In genomic region chr17:25221821-25222503, GRCm38 (mm10) we compare ENCODE assay signal across 8 mouse cellular contexts. TPM values are rescaled to one million over a fixed set of nuclear protein-coding genes. Genes with fewer than 3 reads are reported as not detected.
A peak's percentile ranks its signal among the peaks of the same experiment; 100 is the strongest.
DNase-seq lines count a peak whose midpoint lies in the region; ATAC-seq and TF ChIP-seq lines count a peak whose summit lies in the region.

No protein-coding gene starts in this region.

- peaks cover 2 to 8% of the 10 kb centered on the region in 2 experiments; a peak in 1 of 4 replicates for H3K4me1 ChIP-seq in ES-E14 (ENCODE audit: control insufficient read depth in 2 of 2, insufficient read depth in 2 of 2, low read length in 2 of 2, poor library complexity in 1 of 2)
- H3K4me1 ChIP-seq in embryonic facial prominence, embryonic 12.5 days, result peaks cover 12% of the 10 kb centered on the region
- H3K4me1 ChIP-seq in hindbrain, embryonic 11.5 days (replicated peaks; ENCODE audit: control insufficient read depth, insufficient read depth, low read length), result no peaks in the 10 kb centered on the region

- DNase-seq in ES-E14 (ENCODE audit: low read depth, low spot score), result peak; percentile 40
- DNase-seq in adrenal gland, postnatal 25 days, result peak; percentile 82
- peak; percentile 46 for DNase-seq in hindbrain, embryonic 11.5 days (ENCODE audit: low spot score)
- DNase-seq in left cerebral cortex, adult 9 months (ENCODE audit: low spot score in 2 of 2), result peak; percentile 47 to 55
- DNase-seq in spleen, adult 12 weeks (ENCODE audit: low spot score), result peak; percentile 30
- no peak for DNase-seq in gastrocnemius, postnatal 25 days

- H3K9ac ChIP-seq in ES-E14 (ENCODE audit: insufficient read depth, low read depth, low read length, poor library complexity, severe bottlenecking), result peak overlapping the region; percentile 74
- H3K9ac ChIP-seq in embryonic facial prominence, embryonic 12.5 days, result peak overlapping the region; percentile 45
- peak overlapping the region; percentile 37; the same call in 1 of the 2 replicates for H3K9ac ChIP-seq in hindbrain, embryonic 11.5 days (ENCODE audit: low read depth, low read length)

- no peaks in the 10 kb centered on the region for H3K27me3 ChIP-seq in embryonic facial prominence, embryonic 12.5 days
- no peaks in the 10 kb centered on the region for H3K27me3 ChIP-seq in hindbrain, embryonic 11.5 days (ENCODE audit: control insufficient read depth, insufficient read depth, low read length)

- in situ Hi-C loops in ES-E14 (cut with MboI; ENCODE audit: low sequenced_read_pairs in 2 of 2, unreplicated experiment in 2 of 2), result no loop called here

- H3K4me2 ChIP-seq in embryonic facial prominence, embryonic 12.5 days (replicated peaks), result peak overlapping the region; percentile 79
- H3K4me2 ChIP-seq in hindbrain, embryonic 11.5 days (replicated peaks; ENCODE audit: low read depth, low read length), result peak overlapping the region; percentile 52

- H3K36me3 ChIP-seq in ES-E14 (ENCODE audit: control insufficient read depth, insufficient read depth, low read length, poor library complexity, severe bottlenecking), result peaks cover 7% of the 10 kb centered on the region; the same call in 1 of the 2 replicates
- H3K36me3 ChIP-seq in embryonic facial prominence, embryonic 12.5 days, result peaks cover 39% of the 10 kb centered on the region
- H3K36me3 ChIP-seq in hindbrain, embryonic 11.5 days (ENCODE audit: control insufficient read depth, insufficient read depth, low read length), result no peaks in the 10 kb centered on the region

- 1% methylated on average over 18 of the region's 30 CpGs for WGBS in embryonic facial prominence, embryonic 12.5 days
- 2% methylated on average over 17 of the region's 30 CpGs for WGBS in hindbrain, embryonic 11.5 days

- peak; percentile 81 for ATAC-seq in embryonic facial prominence, embryonic 12.5 days (ENCODE audit: insufficient number of reproducible peaks, insufficient read depth, low FRiP score, low TSS enrichment)
- ATAC-seq in hindbrain, embryonic 11.5 days (ENCODE audit: low FRiP score), result peak; percentile 85
- ATAC-seq in megakaryocyte, adult 5-6 weeks (ENCODE audit: poor library complexity, severe bottlenecking), result peak; percentile 60

- H3K27ac ChIP-seq in ES-E14 (ENCODE audit: insufficient read depth, low read depth, low read length, poor library complexity, severe bottlenecking), result 0 out of 2 replicates have a peak overlapping the region, but pooled peaks have one; percentile 57
- H3K27ac ChIP-seq in embryonic facial prominence, embryonic 12.5 days, result no peak overlapping the region; the same call in 1 of the 2 replicates
- H3K27ac ChIP-seq in hindbrain, embryonic 11.5 days (ENCODE audit: low read depth, low read length), result 0 out of 2 replicates have a peak overlapping the region, but pooled peaks have one; percentile 47

- peak overlapping the region; percentile 66 to 72 for H3K4me3 ChIP-seq in ES-E14 (ENCODE audit: insufficient read depth in 1 of 2, low read depth in 1 of 2, low read length in 2 of 2, poor library complexity in 1 of 2, severe bottlenecking in 1 of 2)
- H3K4me3 ChIP-seq in embryonic facial prominence, embryonic 12.5 days, result peak overlapping the region; percentile 39
- H3K4me3 ChIP-seq in hindbrain, embryonic 11.5 days (ENCODE audit: low read depth, low read length), result peak overlapping the region; percentile 33

- H3K9me3 ChIP-seq in ES-E14 (ENCODE audit: control insufficient read depth, insufficient read depth, low read depth, low read length), result no peaks in the 10 kb centered on the region
- H3K9me3 ChIP-seq in embryonic facial prominence, embryonic 12.5 days, result no peaks in the 10 kb centered on the region
- no peaks in the 10 kb centered on the region for H3K9me3 ChIP-seq in hindbrain, embryonic 11.5 days (ENCODE audit: control insufficient read depth, low read length)

TF ChIP-seq in ES-E14, 5 proteins besides CTCF, POLR2A, EP300 and RAD21:
- TF ChIP-seq ZC3H11A (IDR thresholded peaks at IDR 0.05; ENCODE audit: borderline replicate concordance, low read depth, low read length), result no peak
- no peak for TF ChIP-seq ZNF384 (IDR thresholded peaks at IDR 0.05; ENCODE audit: low read depth, low read length)
- peak; percentile 84 for TF ChIP-seq MAFK (IDR thresholded peaks at IDR 0.05; ENCODE audit: insufficient read depth, low read depth, low read length)
- peak; percentile 14; the same call in 1 of the 2 replicates for TF ChIP-seq HCFC1 (IDR thresholded peaks at IDR 0.05; ENCODE audit: borderline replicate concordance, insufficient read depth, low read length)
TF ChIP-seq in ES-E14: peak in this region for 2.

RNA-seq across cellular contexts. Expression of gene Gnptg, which starts 18.0 kb away (rescaled TPM):
- total RNA-seq in ES-E14 (2012; rRNA removed), result 17.3 and 28.5 TPM in 2 replicates
- total RNA-seq in adrenal gland, postnatal 25 days (2021), result 42.4 and 50.1 TPM in 2 replicates
- polyA plus RNA-seq in embryonic facial prominence, embryonic 12.5 days (2016; fragmentation: Nextera tagmentation; extraction: Ambion mirVana), result 34.1 and 34.9 TPM in 2 replicates
- polyA plus RNA-seq in hindbrain, embryonic 11.5 days (2014; fragmentation: Nextera tagmentation; extraction: Ambion mirVana), result 51.5 and 57.2 TPM in 2 replicates
- total RNA-seq in megakaryocyte, adult 5-6 weeks (2015), result 17.1 and 19.0 TPM in 2 replicates
- 12.3 and 13.0 TPM in 2 replicates for total RNA-seq in megakaryocyte, adult 5-6 weeks (2017)
- total RNA-seq in gastrocnemius, postnatal 25 days (2021), result 10 to 100 TPM; 12.9 to 15.9 TPM

RNA-seq across cellular contexts. Expression of gene Tsr3, which starts 18.0 kb away (rescaled TPM):
- 32.3 and 34.9 TPM in 2 replicates for total RNA-seq in ES-E14 (2012; rRNA removed)
- total RNA-seq in adrenal gland, postnatal 25 days (2021), result 25.0 and 28.4 TPM in 2 replicates
- polyA plus RNA-seq in embryonic facial prominence, embryonic 12.5 days (2016; fragmentation: Nextera tagmentation; extraction: Ambion mirVana), result 63.7 and 65.8 TPM in 2 replicates
- polyA plus RNA-seq in hindbrain, embryonic 11.5 days (2014; fragmentation: Nextera tagmentation; extraction: Ambion mirVana), result 60.3 and 64.9 TPM in 2 replicates
- total RNA-seq in megakaryocyte, adult 5-6 weeks (2015), result 7.3 and 9.2 TPM in 2 replicates
- 15.0 and 22.8 TPM in 2 replicates for total RNA-seq in megakaryocyte, adult 5-6 weeks (2017)
- 10 to 100 TPM; 17.2 to 18.1 TPM for total RNA-seq in gastrocnemius, postnatal 25 days (2021)

RNA-seq across cellular contexts. Expression of gene Unkl, which starts 33.8 kb away (rescaled TPM):
- total RNA-seq in ES-E14 (2012; rRNA removed), result 12.4 and 14.8 TPM in 2 replicates
- total RNA-seq in adrenal gland, postnatal 25 days (2021), result 19.9 and 21.1 TPM in 2 replicates
- 10.6 and 12.9 TPM in 2 replicates for polyA plus RNA-seq in embryonic facial prominence, embryonic 12.5 days (2016; fragmentation: Nextera tagmentation; extraction: Ambion mirVana)
- polyA plus RNA-seq in hindbrain, embryonic 11.5 days (2014; fragmentation: Nextera tagmentation; extraction: Ambion mirVana), result 4.3 and 4.5 TPM in 2 replicates
- 7.3 and 7.7 TPM in 2 replicates for total RNA-seq in megakaryocyte, adult 5-6 weeks (2015)
- 7.3 and 10.5 TPM in 2 replicates for total RNA-seq in megakaryocyte, adult 5-6 weeks (2017)
- 1 to 10 TPM; 4.4 to 4.5 TPM for total RNA-seq in gastrocnemius, postnatal 25 days (2021)

RNA-seq across cellular contexts. Expression of gene Baiap3, which starts 34.2 kb away (rescaled TPM):
- total RNA-seq in ES-E14 (2012; rRNA removed), result 1.4 and 1.9 TPM in 2 replicates
- 6.8 and 15.0 TPM in 2 replicates for total RNA-seq in adrenal gland, postnatal 25 days (2021)
- polyA plus RNA-seq in embryonic facial prominence, embryonic 12.5 days (2016; fragmentation: Nextera tagmentation; extraction: Ambion mirVana), result 1.5 and 1.9 TPM in 2 replicates
- 2.0 and 4.4 TPM in 2 replicates for polyA plus RNA-seq in hindbrain, embryonic 11.5 days (2014; fragmentation: Nextera tagmentation; extraction: Ambion mirVana)
- total RNA-seq in megakaryocyte, adult 5-6 weeks (2015), result 3.3 and 3.7 TPM in 2 replicates
- 1.8 and 4.0 TPM in 2 replicates for total RNA-seq in megakaryocyte, adult 5-6 weeks (2017)
- total RNA-seq in gastrocnemius, postnatal 25 days (2021), result not detected

RNA-seq across cellular contexts. Expression of gene BC003965, which starts 37.6 kb away (rescaled TPM):
- total RNA-seq in ES-E14 (2012; rRNA removed), result 22.8 and 25.5 TPM in 2 replicates
- total RNA-seq in adrenal gland, postnatal 25 days (2021), result 19.5 and 20.4 TPM in 2 replicates
- 35.1 and 35.3 TPM in 2 replicates for polyA plus RNA-seq in embryonic facial prominence, embryonic 12.5 days (2016; fragmentation: Nextera tagmentation; extraction: Ambion mirVana)
- 35.2 and 36.4 TPM in 2 replicates for polyA plus RNA-seq in hindbrain, embryonic 11.5 days (2014; fragmentation: Nextera tagmentation; extraction: Ambion mirVana)
- 9.7 and 10.8 TPM in 2 replicates for total RNA-seq in megakaryocyte, adult 5-6 weeks (2015)
- total RNA-seq in megakaryocyte, adult 5-6 weeks (2017), result 2.7 and 5.9 TPM in 2 replicates
- 10 to 100 TPM; 12.5 to 14.3 TPM for total RNA-seq in gastrocnemius, postnatal 25 days (2021)
